Mouse (Mus musculus): ENCODE results near the gene Fbxw9. TPM values are rescaled to one million over a fixed set of nuclear protein-coding genes. Genes with fewer than 3 reads are reported as not detected.

The Fbxw9 gene
- total RNA-seq, 2 experiments from 2014 or later, result 4.1 to 11.6 TPM

GRCm38 (mm10) chr8:85036718-85037365, 23.0 kb upstream of the Fbxw9 start, which contains the start of gene Tnpo2:
Gene Tnpo2 (plus strand): TSS chr8:85036915.
- ATAC-seq (replicated peaks; ENCODE audit: poor library complexity, severe bottlenecking), result peak; percentile 68

GRCm38 (mm10) chr8:85037366-85037680, 22.5 kb upstream of the Fbxw9 start:
- ATAC-seq (replicated peaks; ENCODE audit: poor library complexity, severe bottlenecking), result peak; percentile 24

GRCm38 (mm10) chr8:85037681-85038531, 21.9 kb upstream of the Fbxw9 start:
- peak; percentile 39 for ATAC-seq (replicated peaks; ENCODE audit: poor library complexity, severe bottlenecking)

- no peak for ATAC-seq (replicated peaks; ENCODE audit: poor library complexity, severe bottlenecking)
Measured at GRCm38 (mm10) chr8:85043619-85044018, 16.2 kb upstream of the Fbxw9 start.

GRCm38 (mm10) chr8:85057367-85057766, 2.5 kb upstream of the Fbxw9 start:
- no peak for ATAC-seq (replicated peaks; ENCODE audit: poor library complexity, severe bottlenecking)

- no peak for ATAC-seq (replicated peaks; ENCODE audit: poor library complexity, severe bottlenecking)
Measured at GRCm38 (mm10) chr8:85062603-85063002, 2.7 kb downstream of the Fbxw9 start.

- no peak for ATAC-seq (replicated peaks; ENCODE audit: poor library complexity, severe bottlenecking)
Measured at GRCm38 (mm10) chr8:85065213-85065612, 5.4 kb downstream of the Fbxw9 start.

GRCm38 (mm10) chr8:85067155-85067554, 7.3 kb downstream of the Fbxw9 start:
- no peak for ATAC-seq (replicated peaks; ENCODE audit: poor library complexity, severe bottlenecking)

- no peak for ATAC-seq (replicated peaks; ENCODE audit: poor library complexity, severe bottlenecking)
Measured at GRCm38 (mm10) chr8:85067982-85068381, 8.1 kb downstream of the Fbxw9 start, which contains the start of gene Gm5741. Gene Gm5741 (minus strand): TSS chr8:85067982.

- ATAC-seq (replicated peaks; ENCODE audit: poor library complexity, severe bottlenecking), result peak; percentile 26
Measured at GRCm38 (mm10) chr8:85071041-85071440, 11.2 kb downstream of the Fbxw9 start.

GRCm38 (mm10) chr8:85071514-85072281, 11.8 kb downstream of the Fbxw9 start, which contains the start of gene Dhps:
Gene Dhps (plus strand): TSS chr8:85071757.
- peak; percentile 87 for ATAC-seq (replicated peaks; ENCODE audit: poor library complexity, severe bottlenecking)

GRCm38 (mm10) chr8:85072364-85072929, 12.6 kb downstream of the Fbxw9 start:
- no peak for ATAC-seq (replicated peaks; ENCODE audit: poor library complexity, severe bottlenecking)

- ATAC-seq (replicated peaks; ENCODE audit: poor library complexity, severe bottlenecking), result no peak
Measured at GRCm38 (mm10) chr8:85073041-85073612, 13.3 kb downstream of the Fbxw9 start.

- no peak for ATAC-seq (replicated peaks; ENCODE audit: poor library complexity, severe bottlenecking)
Measured at GRCm38 (mm10) chr8:85074167-85074566, 14.3 kb downstream of the Fbxw9 start.

- ATAC-seq (replicated peaks; ENCODE audit: poor library complexity, severe bottlenecking), result no peak
Measured at GRCm38 (mm10) chr8:85074617-85075016, 14.8 kb downstream of the Fbxw9 start.

GRCm38 (mm10) chr8:85076001-85076400, 16.1 kb downstream of the Fbxw9 start:
- no peak for ATAC-seq (replicated peaks; ENCODE audit: poor library complexity, severe bottlenecking)

GRCm38 (mm10) chr8:85076993-85077392, 17.1 kb downstream of the Fbxw9 start:
- ATAC-seq (replicated peaks; ENCODE audit: poor library complexity, severe bottlenecking), result peak; percentile 43

GRCm38 (mm10) chr8:85080214-85080531, 20.3 kb downstream of the Fbxw9 start:
- no peak for ATAC-seq (replicated peaks; ENCODE audit: poor library complexity, severe bottlenecking)

- no peak for ATAC-seq (replicated peaks; ENCODE audit: poor library complexity, severe bottlenecking)
Measured at GRCm38 (mm10) chr8:85080532-85081215, 20.8 kb downstream of the Fbxw9 start, which contains the start of gene Wdr83os. Gene Wdr83os (plus strand): TSS chr8:85080740.

- ATAC-seq (replicated peaks; ENCODE audit: poor library complexity, severe bottlenecking), result peak; percentile 63
Measured at GRCm38 (mm10) chr8:85081216-85081555, 21.3 kb downstream of the Fbxw9 start, which contains the start of gene Wdr83. Gene Wdr83 (minus strand): TSS chr8:85081306.
